Mouse (Mus musculus) neural tube, embryonic 12.5 days (tissue): ENCODE measurements around the gene Rap1gap. TPM values are rescaled to one million over a fixed set of nuclear protein-coding genes. Genes with fewer than 3 reads are reported as not detected.

ENCODE experiments used
- ATAC-seq: fragments of 200-750 bp; cut with Nextera tagmentation; 2 replicates; pipeline ENCODE4 v1.8.0; 2017; ENCODE audit warnings: low read depth, mild to moderate bottlenecking, moderate TSS enrichment, moderate library complexity; ENCODE audit not compliant: low FRiP score
- H3K27ac ChIP-seq: fragments of 300-500 bp; sonication (generic); 2 replicates; pipeline ENCODE4 v1.5.1; 2016
- H3K27me3 ChIP-seq: fragments of 300-500 bp; sonication (generic); replicated peaks from 2 replicates; pipeline ENCODE4 v1.6.1; 2016; ENCODE audit warnings: mild to moderate bottlenecking
- H3K36me3 ChIP-seq: fragments of 300-500 bp; sonication (generic); 2 replicates; pipeline ENCODE4 v1.6.1; 2016; ENCODE audit warnings: mild to moderate bottlenecking
- H3K4me1 ChIP-seq: fragments of 300-500 bp; sonication (generic); 2 replicates; pipeline ENCODE4 v1.6.1; 2016
- H3K4me2 ChIP-seq: fragments of 300-500 bp; sonication (generic); replicated peaks from 2 replicates; pipeline ENCODE4 v1.6.1; 2016; ENCODE audit warnings: mild to moderate bottlenecking
- H3K4me3 ChIP-seq: fragments of 300-500 bp; sonication (generic); 2 replicates; pipeline ENCODE4 v1.5.1; 2016
- H3K9ac ChIP-seq: fragments of 300-500 bp; sonication (generic); 2 replicates; pipeline ENCODE4 v1.6.1; 2016; ENCODE audit warnings: mild to moderate bottlenecking
- H3K9me3 ChIP-seq: fragments of 300-500 bp; sonication (generic); 2 replicates; pipeline ENCODE4 v1.6.1; 2016; ENCODE audit warnings: mild to moderate bottlenecking
- WGBS: fragments of 180-500 bp; shearing (Covaris S2); methylation state at CpG from one replicate; pipeline ENCODE4 v1.1.7; 2016; 5-methylcytosine and 5-hydroxymethylcytosine counted together
- polyA plus RNA-seq: library from polyadenylated mRNA; unstranded; fragments of >200 nt; fragmentation: Nextera tagmentation; extraction: Ambion mirVana; gene quantifications from 2 replicates; pipeline ENCODE4 v1.2.1, GENCODE M21; 2016

Rap1gap gene
- polyA plus RNA-seq, 1 experiment from 2014 or later: 24.7 TPM

DNA sequence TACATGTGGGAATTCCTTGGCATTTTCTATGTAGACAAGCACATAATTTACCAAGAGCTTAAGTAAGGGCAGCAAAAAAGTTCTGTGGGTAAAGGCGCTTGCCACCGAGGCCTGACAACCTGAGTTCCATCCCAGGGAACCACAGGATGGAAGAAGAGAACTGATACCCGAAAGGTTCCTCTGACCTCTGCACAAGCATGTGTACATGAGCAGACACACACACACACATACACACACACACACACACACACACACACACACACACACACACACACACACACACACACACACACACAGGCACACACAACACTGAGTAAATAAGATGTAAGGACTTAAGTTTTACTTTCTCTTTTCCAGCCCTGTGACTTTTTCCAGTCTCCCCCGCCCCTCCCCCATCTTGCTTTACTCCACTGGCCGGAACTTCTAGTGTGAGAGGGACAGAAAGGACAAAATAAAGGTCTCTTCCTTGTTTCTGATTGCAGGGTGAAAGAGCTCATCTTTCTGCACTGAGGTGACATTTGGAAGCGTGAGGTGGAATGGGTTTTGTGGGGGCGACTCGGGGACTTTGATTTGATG lies 99.5 kb downstream of the Rap1gap start:
- Histone ChIP-seq H3K4me3 (no peak overlapping the region), H3K36me3 (no peaks in the 10 kb centered on the region), H3K9me3 (no peaks in the 10 kb centered on the region), H3K4me2 (no peak overlapping the region), H3K4me1 (peaks cover 24% of the 10 kb centered on the region), H3K27ac (no peak overlapping the region), H3K27me3 (no peaks in the 10 kb centered on the region), H3K9ac (no peak overlapping the region)
- WGBS: 72% methylated on average over 8 of the region's 8 CpGs
- ATAC-seq: no peak

DNA sequence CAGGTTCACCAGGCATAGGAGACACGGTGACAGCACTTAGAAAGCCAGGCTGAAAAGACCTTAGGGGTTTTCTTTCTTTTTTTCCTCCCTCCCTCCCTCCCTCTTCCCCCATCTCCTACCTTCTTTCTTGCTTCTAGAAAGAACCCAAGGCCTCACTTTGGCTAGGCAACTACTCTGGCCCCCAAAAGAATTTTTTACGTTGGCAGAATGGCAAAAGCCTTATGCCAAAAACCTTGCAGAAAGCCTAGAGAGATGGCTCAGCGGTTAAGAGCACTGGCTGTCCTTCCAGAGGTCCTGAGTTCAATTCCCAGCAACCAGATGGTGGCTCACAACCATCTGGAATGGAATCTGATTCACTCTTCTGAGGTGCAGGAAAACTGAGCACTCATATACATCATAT lies 100.1 kb downstream of the Rap1gap start:
- Histone ChIP-seq H3K4me2 (no peak overlapping the region), H3K36me3 (no peaks in the 10 kb centered on the region), H3K4me3 (no peak overlapping the region), H3K9ac (no peak overlapping the region), H3K4me1 (peaks cover 24% of the 10 kb centered on the region), H3K27me3 (no peaks in the 10 kb centered on the region), H3K9me3 (no peaks in the 10 kb centered on the region), H3K27ac (no peak overlapping the region)
- WGBS: 74% methylated on average over 3 of the region's 3 CpGs
- ATAC-seq: no peak

DNA sequence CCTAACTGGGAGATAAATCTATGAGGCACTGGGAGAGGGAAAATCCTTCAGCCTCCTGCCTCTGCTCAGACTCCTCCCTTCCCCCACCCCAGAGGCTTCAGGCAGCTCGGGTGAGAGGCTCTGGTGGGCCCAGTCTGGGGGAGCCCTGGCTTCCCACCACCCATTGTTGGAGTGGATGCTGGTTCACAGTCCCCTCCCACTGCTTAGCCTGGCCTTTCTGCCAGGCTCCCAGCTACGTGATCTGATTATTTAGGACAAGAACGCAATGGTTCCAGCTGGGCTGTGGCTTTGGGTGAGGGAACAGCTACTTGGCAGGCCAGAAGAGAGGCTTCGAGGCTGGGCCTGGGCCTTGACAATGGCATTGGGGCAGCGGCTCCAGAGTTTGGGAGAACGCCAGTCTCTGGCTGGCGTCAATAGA lies 101.0 kb downstream of the Rap1gap start:
- no peaks in the 10 kb centered on the region for H3K9me3 ChIP-seq
- WGBS: 38% methylated on average over 7 of the region's 7 CpGs
- no peak overlapping the region for H3K4me3 ChIP-seq
- H3K4me2 ChIP-seq: no peak overlapping the region
- peak overlapping the region; percentile 6; the same call in 1 of the 2 replicates for H3K9ac ChIP-seq
- no peaks in the 10 kb centered on the region for H3K36me3 ChIP-seq
- H3K4me1 ChIP-seq: peaks cover 24% of the 10 kb centered on the region
- peak; percentile 92 for ATAC-seq
- peak overlapping the region; percentile 11 for H3K27ac ChIP-seq
- H3K27me3 ChIP-seq: no peaks in the 10 kb centered on the region

DNA sequence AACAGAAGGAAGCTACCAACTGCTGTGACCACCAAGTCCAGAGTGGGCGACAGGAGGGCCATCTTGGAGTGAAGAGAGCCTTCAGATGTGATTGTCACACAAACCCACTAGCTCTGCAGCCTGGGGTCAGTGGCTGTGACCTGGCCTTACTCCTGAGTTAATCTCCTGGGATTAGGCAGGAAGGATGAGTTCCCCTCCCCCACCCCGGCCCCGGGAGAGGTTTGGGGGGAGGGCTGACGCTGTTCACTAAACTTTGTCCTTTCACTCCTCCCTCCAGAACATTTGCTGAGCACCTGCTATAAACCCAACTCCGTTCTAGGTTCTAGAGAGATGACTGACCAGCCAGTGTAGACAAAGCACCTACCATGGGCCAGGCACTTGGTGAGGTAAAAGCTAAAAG lies 101.8 kb downstream of the Rap1gap start:
- Histone ChIP-seq H3K9ac (no peak overlapping the region), H3K4me1 (peaks cover 24% of the 10 kb centered on the region), H3K4me3 (no peak overlapping the region), H3K9me3 (no peaks in the 10 kb centered on the region), H3K36me3 (no peaks in the 10 kb centered on the region), H3K27ac (no peak overlapping the region), H3K27me3 (no peaks in the 10 kb centered on the region), H3K4me2 (no peak overlapping the region)
- WGBS: 44% methylated on average over 5 of the region's 5 CpGs
- no peak for ATAC-seq

DNA sequence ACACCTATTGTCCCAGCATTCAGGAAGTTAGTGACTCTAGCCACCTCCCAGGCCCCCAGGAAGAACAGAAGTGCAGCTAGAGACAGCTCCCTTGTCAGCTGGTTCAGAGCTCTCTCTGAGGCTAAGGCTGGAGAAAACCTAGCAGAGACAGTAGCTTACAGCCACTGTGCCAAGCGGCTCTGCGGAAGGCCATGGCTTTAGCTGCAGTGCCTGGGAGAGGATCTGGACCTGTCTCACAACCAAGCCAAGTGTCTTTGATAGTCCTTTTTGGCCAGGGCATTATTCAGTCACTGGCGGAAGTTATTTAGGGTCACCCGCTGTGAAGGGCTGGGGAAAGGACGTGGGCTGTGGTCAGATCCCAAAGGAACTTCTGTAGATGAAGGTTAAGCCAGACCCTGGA lies 103.9 kb downstream of the Rap1gap start:
- 62% methylated on average over 5 of the region's 5 CpGs for WGBS
- Histone ChIP-seq H3K36me3 (no peaks in the 10 kb centered on the region), H3K9me3 (no peaks in the 10 kb centered on the region), H3K27ac (no peak overlapping the region), H3K27me3 (no peaks in the 10 kb centered on the region), H3K4me3 (no peak overlapping the region), H3K4me2 (no peak overlapping the region), H3K9ac (no peak overlapping the region), H3K4me1 (peaks cover 25% of the 10 kb centered on the region)
- ATAC-seq: no peak

DNA sequence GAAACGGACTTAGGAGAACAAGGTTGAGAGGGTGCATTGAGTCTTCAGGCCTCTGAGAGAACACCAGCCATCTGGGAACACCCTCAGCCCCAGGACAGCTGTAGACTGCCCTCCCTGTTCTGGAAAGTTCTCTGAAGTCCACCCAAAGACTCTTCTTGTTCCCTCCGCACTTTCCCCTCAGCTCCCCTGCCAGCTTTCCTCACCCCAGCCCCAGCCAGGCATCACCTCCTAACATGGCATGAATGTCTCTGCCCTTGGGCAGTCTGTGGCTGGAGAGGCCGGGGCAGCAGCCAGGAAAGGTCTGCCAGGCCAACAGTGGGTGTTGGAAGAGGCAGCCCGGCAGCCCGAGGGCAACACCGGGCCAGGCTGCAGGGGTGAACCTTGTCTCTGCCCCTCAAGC lies 104.3 kb downstream of the Rap1gap start:
- ATAC-seq: no peak
- no peak overlapping the region for H3K4me3 ChIP-seq
- H3K9me3 ChIP-seq: no peaks in the 10 kb centered on the region
- no peak overlapping the region for H3K27ac ChIP-seq
- 82% methylated on average over 6 of the region's 6 CpGs for WGBS
- no peaks in the 10 kb centered on the region for H3K27me3 ChIP-seq
- no peaks in the 10 kb centered on the region for H3K36me3 ChIP-seq
- H3K4me1 ChIP-seq: peaks cover 30% of the 10 kb centered on the region
- no peak overlapping the region for H3K4me2 ChIP-seq
- no peak overlapping the region for H3K9ac ChIP-seq

DNA sequence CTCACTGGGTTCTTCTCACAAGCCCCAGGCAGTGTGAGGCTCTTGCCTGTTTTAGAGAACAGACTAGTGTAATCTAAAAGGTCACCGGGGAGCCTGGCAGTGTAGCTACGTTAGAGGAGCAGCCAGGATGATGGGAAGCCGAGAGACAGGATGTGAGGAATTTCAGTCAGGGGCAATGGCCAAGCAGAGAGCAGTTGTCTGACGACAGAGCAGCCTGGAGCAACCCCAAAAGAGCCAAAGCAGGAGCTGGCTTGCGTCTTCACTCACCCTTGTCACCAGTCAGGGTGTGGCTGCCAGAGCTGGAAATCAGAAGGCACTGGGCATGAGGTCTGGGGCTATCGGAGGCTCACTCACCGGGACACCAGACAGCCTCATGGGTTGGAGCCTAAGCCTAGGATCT lies 105.1 kb downstream of the Rap1gap start:
- Histone ChIP-seq H3K9ac (no peak overlapping the region), H3K36me3 (no peaks in the 10 kb centered on the region), H3K9me3 (no peaks in the 10 kb centered on the region), H3K4me2 (no peak overlapping the region), H3K27ac (no peak overlapping the region), H3K4me3 (no peak overlapping the region), H3K27me3 (no peaks in the 10 kb centered on the region), H3K4me1 (peaks cover 29% of the 10 kb centered on the region)
- no peak for ATAC-seq
- WGBS: 67% methylated on average over 7 of the region's 7 CpGs

DNA sequence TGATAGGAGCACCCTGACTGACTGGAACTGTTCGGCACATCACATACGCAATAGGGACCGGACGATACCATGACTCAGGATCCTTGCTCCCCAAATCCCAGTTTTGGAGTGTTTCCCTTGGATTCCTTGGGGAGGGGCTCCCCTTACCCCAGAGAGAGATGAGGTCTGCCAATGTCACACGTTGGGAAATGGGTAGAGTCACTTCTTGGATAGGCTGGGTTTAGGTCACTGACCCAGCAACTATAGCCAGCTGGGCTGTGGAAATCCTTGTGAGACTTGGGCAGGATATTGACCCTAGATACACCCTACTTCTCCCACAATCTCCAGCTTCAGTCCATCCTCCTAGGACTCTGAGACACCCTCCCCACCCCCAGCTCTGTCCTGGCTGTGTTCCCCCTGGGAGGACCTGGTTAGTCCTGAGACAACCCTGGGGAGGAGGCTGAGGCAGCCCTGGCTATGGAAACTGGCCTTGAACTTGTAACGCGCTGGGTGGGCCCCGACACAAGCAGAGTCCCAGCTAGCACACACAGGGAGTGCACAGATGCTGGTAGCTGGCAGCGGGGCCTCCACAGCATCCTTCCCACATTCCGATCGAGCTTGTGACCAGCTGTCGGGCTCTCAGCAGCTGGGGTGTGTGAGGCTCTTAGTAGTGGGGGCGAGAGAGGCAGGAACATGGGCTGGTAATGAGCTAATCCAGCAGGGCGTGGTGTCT lies 106.5 kb downstream of the Rap1gap start:
- Histone ChIP-seq H3K9me3 (no peaks in the 10 kb centered on the region), H3K36me3 (no peaks in the 10 kb centered on the region), H3K4me1 (peaks cover 16% of the 10 kb centered on the region), H3K4me2 (no peak overlapping the region), H3K4me3 (no peak overlapping the region), H3K9ac (no peak overlapping the region), H3K27ac (no peak overlapping the region), H3K27me3 (no peaks in the 10 kb centered on the region)
- 75% methylated on average over 14 of the region's 14 CpGs for WGBS
- no peak for ATAC-seq

DNA sequence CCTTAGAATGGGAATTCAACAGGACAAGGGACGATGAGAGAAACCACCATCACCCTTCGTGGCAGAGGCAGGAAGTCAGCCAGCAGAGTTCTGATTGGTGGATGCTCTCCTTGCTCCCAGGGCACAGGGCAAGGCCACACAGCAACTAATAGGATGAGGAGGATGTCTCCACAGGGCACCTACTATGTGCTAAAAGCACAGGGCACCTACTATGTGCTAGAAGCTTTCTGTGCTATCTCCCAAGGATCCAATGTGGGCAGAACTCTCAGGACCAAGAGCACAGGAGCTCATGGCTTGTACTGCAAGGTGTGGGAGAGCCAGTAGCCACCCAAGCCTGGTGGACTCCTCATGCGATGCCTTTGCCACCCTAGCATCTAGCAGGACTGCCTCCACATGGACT lies 107.2 kb downstream of the Rap1gap start:
- no peak overlapping the region for H3K4me3 ChIP-seq
- peaks cover 11% of the 10 kb centered on the region for H3K4me1 ChIP-seq
- no peaks in the 10 kb centered on the region for H3K36me3 ChIP-seq
- H3K4me2 ChIP-seq: no peak overlapping the region
- H3K9ac ChIP-seq: no peak overlapping the region
- H3K27ac ChIP-seq: no peak overlapping the region
- H3K27me3 ChIP-seq: no peaks in the 10 kb centered on the region
- ATAC-seq: no peak
- H3K9me3 ChIP-seq: no peaks in the 10 kb centered on the region
- WGBS: 70% methylated on average over 3 of the region's 3 CpGs

DNA sequence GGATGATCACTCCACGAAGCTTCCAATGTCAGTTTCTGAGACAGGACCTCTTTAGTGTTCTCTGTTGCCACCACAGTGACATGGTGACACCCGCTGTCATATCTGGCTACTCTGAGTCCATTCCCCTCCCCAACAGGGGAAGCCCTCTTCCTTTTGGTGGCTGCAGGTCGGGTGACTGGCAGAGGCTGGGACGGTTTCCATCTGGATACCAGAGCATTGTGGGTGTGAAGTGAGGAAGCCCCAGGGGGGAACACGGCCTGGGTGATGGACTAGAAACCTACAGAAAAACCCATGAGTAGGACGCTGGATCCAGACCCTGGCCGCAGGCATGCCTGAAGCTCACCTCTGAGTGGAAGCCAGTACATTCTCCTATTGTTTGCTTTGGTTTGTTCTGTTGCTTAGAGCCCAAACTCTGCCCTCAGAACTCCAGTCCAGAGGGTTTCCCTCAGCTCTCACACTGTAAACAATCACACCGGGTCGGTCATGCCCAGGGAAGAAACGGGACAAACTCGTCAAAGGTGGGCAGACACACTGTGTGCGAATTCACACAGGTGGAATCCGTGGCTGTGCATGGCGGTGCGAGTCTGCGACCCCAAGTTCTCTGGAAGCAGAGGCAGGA lies 108.0 kb downstream of the Rap1gap start:
- Histone ChIP-seq H3K4me2 (no peak overlapping the region), H3K36me3 (no peaks in the 10 kb centered on the region), H3K4me1 (peaks cover 11% of the 10 kb centered on the region), H3K9ac (no peak overlapping the region), H3K27ac (no peak overlapping the region), H3K9me3 (no peaks in the 10 kb centered on the region), H3K27me3 (no peaks in the 10 kb centered on the region), H3K4me3 (no peak overlapping the region)
- 85% methylated on average over 16 of the region's 16 CpGs for WGBS
- ATAC-seq: no peak

DNA sequence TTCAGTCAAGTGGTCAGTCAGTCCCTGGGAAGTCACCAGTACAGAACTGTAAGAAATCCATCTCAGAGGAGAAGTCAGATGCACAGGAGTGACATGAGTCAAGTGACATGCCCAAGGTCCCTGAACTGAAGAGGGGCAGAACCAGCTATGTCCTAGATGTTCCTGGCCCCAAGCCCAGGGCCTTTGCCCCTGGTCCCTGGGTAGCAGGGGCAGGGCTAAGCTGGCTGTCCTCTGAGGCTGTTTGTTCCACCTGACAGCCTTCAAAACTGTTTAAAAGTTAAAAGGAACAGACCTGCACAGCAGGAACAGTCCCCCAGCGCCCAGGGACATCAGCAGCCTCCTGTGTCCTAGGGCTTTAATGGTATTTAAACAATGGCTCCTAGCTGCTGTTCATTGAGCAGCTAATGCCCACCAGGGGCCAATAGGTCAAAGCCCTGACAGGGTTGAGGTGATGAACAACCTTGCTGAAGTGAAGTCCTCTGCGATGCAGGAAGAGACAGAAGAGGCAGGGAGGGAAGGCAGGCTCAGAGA lies 108.9 kb downstream of the Rap1gap start:
- H3K4me3 ChIP-seq: no peak overlapping the region
- no peak overlapping the region for H3K27ac ChIP-seq
- no peaks in the 10 kb centered on the region for H3K36me3 ChIP-seq
- no peak overlapping the region for H3K9ac ChIP-seq
- whole genome bisulfite sequencing: 8% methylated on average over 2 of the region's 2 CpGs
- no peak for ATAC-seq
- no peaks in the 10 kb centered on the region for H3K27me3 ChIP-seq
- no peaks in the 10 kb centered on the region for H3K9me3 ChIP-seq
- H3K4me1 ChIP-seq: peaks cover 11% of the 10 kb centered on the region
- no peak overlapping the region for H3K4me2 ChIP-seq

DNA sequence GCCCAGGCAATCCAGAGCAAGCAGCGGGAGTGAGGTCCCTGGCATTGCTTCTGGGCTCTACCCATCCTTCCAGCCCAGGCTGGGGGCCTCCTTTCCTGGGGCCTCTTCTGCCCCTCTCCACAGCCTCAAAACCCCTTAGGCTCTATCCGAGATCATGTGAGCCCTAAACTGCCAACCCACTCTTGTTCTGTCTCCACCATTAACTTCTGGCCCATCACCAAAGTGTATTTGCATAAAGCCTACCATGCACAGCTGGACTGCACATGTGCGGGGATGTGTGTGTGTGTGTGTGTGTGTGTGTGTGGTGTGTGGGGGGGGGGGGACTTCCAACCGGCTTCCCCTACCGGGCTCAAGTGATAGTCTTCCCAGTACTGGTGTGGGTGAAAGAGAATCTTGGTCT lies 109.5 kb downstream of the Rap1gap start:
- 0 out of 2 replicates have a peak, but pooled peaks have one; percentile 21 for ATAC-seq
- WGBS: 50% methylated on average over 5 of the region's 5 CpGs
- Histone ChIP-seq H3K27me3 (no peaks in the 10 kb centered on the region), H3K4me2 (no peak overlapping the region), H3K9ac (no peak overlapping the region), H3K9me3 (no peaks in the 10 kb centered on the region), H3K36me3 (no peaks in the 10 kb centered on the region), H3K4me1 (peaks cover 11% of the 10 kb centered on the region), H3K27ac (no peak overlapping the region), H3K4me3 (no peak overlapping the region)
